Mouse (Mus musculus): ENCODE measurements around the gene Klhl31. TPM values are rescaled to one million over a fixed set of nuclear protein-coding genes. Genes with fewer than 3 reads are reported as not detected.

The Klhl31 gene
- polyA plus RNA-seq, 1 experiment from 2014 or later = 1.6 TPM

GRCm38 (mm10) chr9:77685825-77686500 lies 49.7 kb downstream of the Klhl31 start:
- H3K27me3 ChIP-seq (ENCODE audit: control insufficient read depth, insufficient read depth, low read length) = no peaks in the 10 kb centered on the region
- H3K9me3 ChIP-seq (replicated peaks; ENCODE audit: control insufficient read depth, low read length) = no peaks in the 10 kb centered on the region
- 84% methylated on average over 5 of the region's 5 CpGs for WGBS
- no peak overlapping the region for H3K4me3 ChIP-seq (ENCODE audit: low read depth, low read length)
- ATAC-seq (replicated peaks; ENCODE audit: insufficient number of reproducible peaks, low FRiP score, low TSS enrichment, low read depth) = no peak
- no peaks in the 10 kb centered on the region for H3K36me3 ChIP-seq (replicated peaks; ENCODE audit: control insufficient read depth, insufficient read depth, low read depth, low read length)
- H3K4me2 ChIP-seq (ENCODE audit: low read depth, low read length) = no peak overlapping the region
- H3K27ac ChIP-seq (replicated peaks; ENCODE audit: low read depth, low read length) = no peak overlapping the region
- no peaks in the 10 kb centered on the region for H3K4me1 ChIP-seq (ENCODE audit: control insufficient read depth, insufficient read depth, low read length)
- DNase-seq (ENCODE audit: low spot score) = no peak
- no peak overlapping the region for H3K9ac ChIP-seq (replicated peaks; ENCODE audit: low read length)

GRCm38 (mm10) chr9:77692707-77693106 lies 56.4 kb downstream of the Klhl31 start:
- DNase-seq (ENCODE audit: low spot score) = no peak
- Histone ChIP-seq H3K27ac (replicated peaks; ENCODE audit: low read depth, low read length) (no peak overlapping the region), H3K4me3 (ENCODE audit: low read depth, low read length) (no peak overlapping the region), H3K27me3 (ENCODE audit: control insufficient read depth, insufficient read depth, low read length) (no peaks in the 10 kb centered on the region), H3K4me2 (ENCODE audit: low read depth, low read length) (no peak overlapping the region), H3K9me3 (replicated peaks; ENCODE audit: control insufficient read depth, low read length) (no peaks in the 10 kb centered on the region), H3K9ac (replicated peaks; ENCODE audit: low read length) (no peak overlapping the region), H3K4me1 (ENCODE audit: control insufficient read depth, insufficient read depth, low read length) (no peaks in the 10 kb centered on the region), H3K36me3 (replicated peaks; ENCODE audit: control insufficient read depth, insufficient read depth, low read depth, low read length) (no peaks in the 10 kb centered on the region)
- no peak for ATAC-seq (replicated peaks; ENCODE audit: insufficient number of reproducible peaks, low FRiP score, low TSS enrichment, low read depth)
- WGBS = 81% methylated on average over 7 of the region's 7 CpGs

DNA sequence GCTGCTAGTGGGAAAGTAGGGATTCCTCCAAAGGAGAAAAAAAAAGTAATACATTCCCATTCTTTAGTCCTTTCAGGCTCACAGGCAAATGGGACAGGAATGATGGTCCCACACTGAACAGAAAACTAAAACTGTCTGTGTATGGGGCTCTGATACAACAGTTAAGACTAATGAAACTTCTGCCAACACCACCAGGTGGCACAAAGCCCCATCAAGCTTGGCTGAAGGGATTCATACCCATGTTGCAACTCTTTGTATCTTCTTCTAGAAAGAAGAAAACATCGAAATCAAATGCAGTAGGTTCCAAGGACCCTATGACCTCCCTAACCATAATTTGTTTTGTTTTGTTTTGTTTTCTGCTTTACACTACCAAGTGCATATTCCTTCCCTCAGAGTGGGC lies 57.1 kb downstream of the Klhl31 start:
- Histone ChIP-seq H3K27me3 (ENCODE audit: control insufficient read depth, insufficient read depth, low read length) (no peaks in the 10 kb centered on the region), H3K4me3 (ENCODE audit: low read depth, low read length) (no peak overlapping the region), H3K9me3 (replicated peaks; ENCODE audit: control insufficient read depth, low read length) (no peaks in the 10 kb centered on the region), H3K9ac (replicated peaks; ENCODE audit: low read length) (no peak overlapping the region), H3K36me3 (replicated peaks; ENCODE audit: control insufficient read depth, insufficient read depth, low read depth, low read length) (no peaks in the 10 kb centered on the region), H3K27ac (replicated peaks; ENCODE audit: low read depth, low read length) (no peak overlapping the region), H3K4me1 (ENCODE audit: control insufficient read depth, insufficient read depth, low read length) (no peaks in the 10 kb centered on the region), H3K4me2 (ENCODE audit: low read depth, low read length) (no peak overlapping the region)
- 96% methylated on average over 1 of the region's 1 CpGs for WGBS
- ATAC-seq (replicated peaks; ENCODE audit: insufficient number of reproducible peaks, low FRiP score, low TSS enrichment, low read depth) = no peak
- no peak for DNase-seq (ENCODE audit: low spot score)

GRCm38 (mm10) chr9:77695586-77695985 lies 59.3 kb downstream of the Klhl31 start:
- no peak overlapping the region for H3K4me3 ChIP-seq (ENCODE audit: low read depth, low read length)
- H3K9ac ChIP-seq (replicated peaks; ENCODE audit: low read length) = no peak overlapping the region
- ATAC-seq (replicated peaks; ENCODE audit: insufficient number of reproducible peaks, low FRiP score, low TSS enrichment, low read depth) (no peak), DNase-seq (ENCODE audit: low spot score) (no peak)
- H3K4me2 ChIP-seq (ENCODE audit: low read depth, low read length) = no peak overlapping the region
- H3K27me3 ChIP-seq (ENCODE audit: control insufficient read depth, insufficient read depth, low read length) = no peaks in the 10 kb centered on the region
- H3K9me3 ChIP-seq (replicated peaks; ENCODE audit: control insufficient read depth, low read length) = no peaks in the 10 kb centered on the region
- H3K36me3 ChIP-seq (replicated peaks; ENCODE audit: control insufficient read depth, insufficient read depth, low read depth, low read length) = no peaks in the 10 kb centered on the region
- H3K4me1 ChIP-seq (ENCODE audit: control insufficient read depth, insufficient read depth, low read length) = no peaks in the 10 kb centered on the region
- H3K27ac ChIP-seq (replicated peaks; ENCODE audit: low read depth, low read length) = no peak overlapping the region
- WGBS = 81% methylated on average over 5 of the region's 5 CpGs

GRCm38 (mm10) chr9:77703476-77703875 lies 67.2 kb downstream of the Klhl31 start:
- Histone ChIP-seq H3K27ac (replicated peaks; ENCODE audit: low read depth, low read length) (no peak overlapping the region), H3K4me1 (ENCODE audit: control insufficient read depth, insufficient read depth, low read length) (no peaks in the 10 kb centered on the region), H3K4me2 (ENCODE audit: low read depth, low read length) (no peak overlapping the region), H3K27me3 (ENCODE audit: control insufficient read depth, insufficient read depth, low read length) (no peaks in the 10 kb centered on the region), H3K36me3 (replicated peaks; ENCODE audit: control insufficient read depth, insufficient read depth, low read depth, low read length) (no peaks in the 10 kb centered on the region), H3K9me3 (replicated peaks; ENCODE audit: control insufficient read depth, low read length) (no peaks in the 10 kb centered on the region), H3K4me3 (ENCODE audit: low read depth, low read length) (no peak overlapping the region), H3K9ac (replicated peaks; ENCODE audit: low read length) (no peak overlapping the region)
- ATAC-seq (replicated peaks; ENCODE audit: insufficient number of reproducible peaks, low FRiP score, low TSS enrichment, low read depth) = no peak
- WGBS = 85% methylated on average over 4 of the region's 4 CpGs
- DNase-seq (ENCODE audit: low spot score) = no peak

- Histone ChIP-seq H3K4me1 (ENCODE audit: control insufficient read depth, insufficient read depth, low read length) (no peaks in the 10 kb centered on the region), H3K36me3 (replicated peaks; ENCODE audit: control insufficient read depth, insufficient read depth, low read depth, low read length) (no peaks in the 10 kb centered on the region), H3K4me2 (ENCODE audit: low read depth, low read length) (no peak overlapping the region), H3K9me3 (replicated peaks; ENCODE audit: control insufficient read depth, low read length) (no peaks in the 10 kb centered on the region), H3K4me3 (ENCODE audit: low read depth, low read length) (no peak overlapping the region), H3K27ac (replicated peaks; ENCODE audit: low read depth, low read length) (no peak overlapping the region), H3K9ac (replicated peaks; ENCODE audit: low read length) (no peak overlapping the region), H3K27me3 (ENCODE audit: control insufficient read depth, insufficient read depth, low read length) (no peaks in the 10 kb centered on the region)
- WGBS = 93% methylated on average over 4 of the region's 4 CpGs
- DNase-seq (ENCODE audit: low spot score) = no peak
- ATAC-seq (replicated peaks; ENCODE audit: insufficient number of reproducible peaks, low FRiP score, low TSS enrichment, low read depth) = no peak
These were observed 67.8 kb downstream of the Klhl31 start for GRCm38 (mm10) chr9:77704108-77704507.

- no peak overlapping the region for H3K4me3 ChIP-seq (ENCODE audit: low read depth, low read length)
These were observed 70.2 kb downstream of the Klhl31 start for GRCm38 (mm10) chr9:77706515-77706914.

GRCm38 (mm10) chr9:77707433-77708139 lies 71.3 kb downstream of the Klhl31 start:
- H3K4me1 ChIP-seq (ENCODE audit: control insufficient read depth, insufficient read depth, low read length) = no peaks in the 10 kb centered on the region
- no peaks in the 10 kb centered on the region for H3K9me3 ChIP-seq (replicated peaks; ENCODE audit: control insufficient read depth, low read length)
- ATAC-seq (replicated peaks; ENCODE audit: insufficient number of reproducible peaks, low FRiP score, low TSS enrichment, low read depth) = no peak
- H3K36me3 ChIP-seq (replicated peaks; ENCODE audit: control insufficient read depth, insufficient read depth, low read depth, low read length) = no peaks in the 10 kb centered on the region
- no peak overlapping the region for H3K9ac ChIP-seq (replicated peaks; ENCODE audit: low read length)
- WGBS = 74% methylated on average over 9 of the region's 9 CpGs
- H3K4me2 ChIP-seq (ENCODE audit: low read depth, low read length) = no peak overlapping the region
- H3K27me3 ChIP-seq (ENCODE audit: control insufficient read depth, insufficient read depth, low read length) = no peaks in the 10 kb centered on the region
- no peak for DNase-seq (ENCODE audit: low spot score)
- H3K4me3 ChIP-seq (ENCODE audit: low read depth, low read length) = no peak overlapping the region
- H3K27ac ChIP-seq (replicated peaks; ENCODE audit: low read depth, low read length) = no peak overlapping the region

More at GRCm38 (mm10) chr9:77706515-77706914, 70.2 kb downstream of the Klhl31 start:
- no peak for ATAC-seq (replicated peaks; ENCODE audit: insufficient number of reproducible peaks, low FRiP score, low TSS enrichment, low read depth)
- 85% methylated on average over 6 of the region's 6 CpGs for WGBS
- DNase-seq (ENCODE audit: low spot score) = no peak
- Histone ChIP-seq H3K4me2 (ENCODE audit: low read depth, low read length) (no peak overlapping the region), H3K4me1 (ENCODE audit: control insufficient read depth, insufficient read depth, low read length) (no peaks in the 10 kb centered on the region), H3K27ac (replicated peaks; ENCODE audit: low read depth, low read length) (no peak overlapping the region), H3K36me3 (replicated peaks; ENCODE audit: control insufficient read depth, insufficient read depth, low read depth, low read length) (no peaks in the 10 kb centered on the region), H3K27me3 (ENCODE audit: control insufficient read depth, insufficient read depth, low read length) (no peaks in the 10 kb centered on the region), H3K9me3 (replicated peaks; ENCODE audit: control insufficient read depth, low read length) (no peaks in the 10 kb centered on the region), H3K9ac (replicated peaks; ENCODE audit: low read length) (no peak overlapping the region)

Measured in embryonic facial prominence, embryonic 11.5 days (tissue).